Mouse (Mus musculus): Measurements from ENCODE around the gene Pigz. TPM values are rescaled to one million over a fixed set of nuclear protein-coding genes. Genes with fewer than 3 reads are reported as not detected.

Pigz gene
- total and polyA plus RNA-seq, 3 experiments, result 0.23 to 0.28 TPM; not detected in 1

DNA sequence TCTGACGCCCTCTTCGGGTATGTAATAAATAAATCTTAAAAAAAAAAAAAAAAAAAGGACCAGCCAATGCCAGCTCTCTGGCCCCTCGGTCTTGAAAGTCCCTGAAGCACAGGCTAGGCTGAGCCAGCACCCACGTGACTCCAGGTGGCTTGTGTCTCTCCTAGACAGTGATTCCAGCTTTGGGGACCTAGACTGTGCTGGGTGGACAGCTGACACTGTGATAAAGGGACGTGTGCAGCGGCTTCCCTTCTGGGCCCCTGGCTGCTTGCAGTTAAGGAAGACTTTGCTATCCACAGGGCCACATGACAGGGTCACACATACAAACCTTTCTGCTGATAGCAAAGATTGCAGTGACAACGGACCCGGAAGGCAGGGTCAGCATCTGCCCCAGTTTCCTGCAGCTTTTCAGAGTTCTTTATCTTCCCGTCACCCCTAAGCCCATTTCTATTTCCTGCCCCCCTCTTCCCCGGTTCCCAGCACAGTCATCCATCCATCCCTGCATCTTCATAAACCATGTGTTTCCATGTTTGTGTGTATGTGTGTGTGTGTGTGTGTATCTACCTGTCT, 23.3 kb upstream of the Pigz start:
- Histone ChIP-seq H3K9ac (ENCODE audit: control insufficient read depth, low read depth, low read length, poor library complexity, severe bottlenecking) (no peak overlapping the region), H3K4me1 (ENCODE audit: control insufficient read depth in 1 of 2, insufficient read depth in 2 of 2, low read length in 2 of 2) (peaks cover 0 to 5% of the 10 kb centered on the region in 2 experiments; a peak in 3 of 4 replicates), H3K79me2 (ENCODE audit: control insufficient read depth, insufficient read depth, low read length, poor library complexity) (no peaks in the 10 kb centered on the region), H3K27ac (ENCODE audit: control insufficient read depth, low read depth, low read length) (no peak overlapping the region), H3K36me3 (ENCODE audit: control insufficient read depth in 1 of 2, insufficient read depth in 2 of 2, low read length in 2 of 2) (no peaks in the 10 kb centered on the region), H3K27me3 (ENCODE audit: control insufficient read depth in 1 of 2, insufficient read depth in 2 of 2, low read length in 2 of 2) (no peaks in the 10 kb centered on the region), H3K4me3 (ENCODE audit: control insufficient read depth in 1 of 2, insufficient read depth in 1 of 2, low read depth in 2 of 2, low read length in 2 of 2) (peak overlapping the region; percentile 23 to 39; a peak in 3 of 4 replicates), H3K9me3 (replicated peaks; ENCODE audit: insufficient read depth, low read length) (no peaks in the 10 kb centered on the region)
- peak; percentile 37 for DNase-seq (ENCODE audit: low read depth, low spot score)
- TF ChIP-seq BHLHE40 (IDR thresholded peaks at IDR 0.05; ENCODE audit: borderline replicate concordance, low read depth, low read length), result no peak
- no peak; a peak in 1 of 6 replicates for TF ChIP-seq CTCF (IDR thresholded peaks at IDR 0.05 in 2 of 3, conservative IDR thresholded peaks at IDR 0.05 in 1 of 3; ENCODE audit: control insufficient read depth in 1 of 3, insufficient read depth in 1 of 3, low read depth in 2 of 3, low read length in 3 of 3, poor library complexity in 1 of 3, severe bottlenecking in 1 of 3)
- peak; percentile 85 for TF ChIP-seq ZNF384 (IDR thresholded peaks at IDR 0.05; ENCODE audit: low read depth, low read length)
- TF ChIP-seq CHD2 (IDR thresholded peaks at IDR 0.05; ENCODE audit: low read length), result no peak
- peak; percentile 61 for TF ChIP-seq USF1 (IDR thresholded peaks at IDR 0.05; ENCODE audit: low read depth, low read length)
- TF ChIP-seq SIN3A (IDR thresholded peaks at IDR 0.05; ENCODE audit: low read length), result no peak

DNA sequence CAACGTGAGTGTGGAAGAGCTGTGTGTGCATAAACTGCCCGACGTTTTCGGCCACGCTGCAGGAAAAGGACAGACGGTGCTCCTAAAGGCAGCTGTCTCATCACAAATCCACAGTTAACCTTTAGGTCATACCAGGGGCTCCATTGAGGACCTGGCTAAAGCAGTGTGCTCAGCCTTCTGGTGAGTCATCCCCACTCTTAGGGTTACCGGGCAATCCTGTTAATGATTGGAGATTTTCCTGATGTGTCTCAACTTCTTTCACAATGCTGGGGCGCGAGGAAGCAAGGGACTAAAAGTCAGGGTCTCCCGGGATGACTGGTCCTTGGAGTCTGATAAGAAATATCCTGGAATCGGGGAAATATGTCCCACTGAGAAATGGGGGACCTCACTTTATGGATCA, 15.9 kb upstream of the Pigz start:
- H3K4me1 ChIP-seq (ENCODE audit: control insufficient read depth in 1 of 2, insufficient read depth in 2 of 2, low read length in 2 of 2), result no peaks in the 10 kb centered on the region; a peak in 1 of 4 replicates
- DNase-seq (ENCODE audit: low read depth, low spot score), result no peak
- no peak for TF ChIP-seq ZNF384 (IDR thresholded peaks at IDR 0.05; ENCODE audit: low read depth, low read length)
- no peak for TF ChIP-seq USF2 (IDR thresholded peaks at IDR 0.05; ENCODE audit: borderline replicate concordance in 1 of 2, insufficient read depth in 1 of 2, low read depth in 1 of 2, low read length in 2 of 2)
- TF ChIP-seq RCOR1 (IDR thresholded peaks at IDR 0.05; ENCODE audit: low read depth, low read length), result no peak
- TF ChIP-seq MEF2A (IDR thresholded peaks at IDR 0.05; ENCODE audit: extremely low read depth, insufficient replicate concordance, low read depth, low read length, poor library complexity, severe bottlenecking), result no peak
- TF ChIP-seq NRF1 (IDR thresholded peaks at IDR 0.05; ENCODE audit: insufficient read depth, low read depth, low read length, poor library complexity, severe bottlenecking), result no peak
- TF ChIP-seq EP300 (IDR thresholded peaks at IDR 0.05; ENCODE audit: low read depth in 1 of 2, low read length in 2 of 2), result no peak
- no peak for TF ChIP-seq E2F4 (IDR thresholded peaks at IDR 0.05; ENCODE audit: borderline replicate concordance, low read depth, low read length)
- no peak for TF ChIP-seq MYC (IDR thresholded peaks at IDR 0.05; ENCODE audit: low read depth, low read length)
- TF ChIP-seq POLR2A (IDR thresholded peaks at IDR 0.05; ENCODE audit: control insufficient read depth in 1 of 2, insufficient read depth in 1 of 2, low read depth in 1 of 2, low read length in 2 of 2, poor library complexity in 1 of 2), result no peak
- TF ChIP-seq TAL1 (IDR thresholded peaks at IDR 0.05; ENCODE audit: low read length), result no peak
- TF ChIP-seq MYB (IDR thresholded peaks at IDR 0.05; ENCODE audit: low read depth, low read length), result no peak
- no peak for TF ChIP-seq JUND (IDR thresholded peaks at IDR 0.05; ENCODE audit: low read depth, low read length)
- no peak for TF ChIP-seq GATA1 (IDR thresholded peaks at IDR 0.05; ENCODE audit: low read depth, low read length)
- no peak for TF ChIP-seq MAFK (IDR thresholded peaks at IDR 0.05; ENCODE audit: borderline replicate concordance, low read depth, low read length)
- TF ChIP-seq SMC3 (IDR thresholded peaks at IDR 0.05; ENCODE audit: low read depth, low read length), result no peak
- TF ChIP-seq ETS1 (IDR thresholded peaks at IDR 0.05; ENCODE audit: low read depth, low read length), result no peak
- TF ChIP-seq HCFC1 (IDR thresholded peaks at IDR 0.05; ENCODE audit: low read depth, low read length), result no peak
- no peak for TF ChIP-seq ELF1 (IDR thresholded peaks at IDR 0.05; ENCODE audit: low read depth, low read length)
- TF ChIP-seq POLR2AphosphoS2 (IDR thresholded peaks at IDR 0.05; ENCODE audit: low read length), result no peak
- no peaks in the 10 kb centered on the region for H3K36me3 ChIP-seq (ENCODE audit: control insufficient read depth in 1 of 2, insufficient read depth in 2 of 2, low read length in 2 of 2)
- H3K4me3 ChIP-seq (ENCODE audit: control insufficient read depth in 1 of 2, insufficient read depth in 1 of 2, low read depth in 2 of 2, low read length in 2 of 2), result no peak overlapping the region
- no peaks in the 10 kb centered on the region for H3K9me3 ChIP-seq (replicated peaks; ENCODE audit: insufficient read depth, low read length)
- H3K27me3 ChIP-seq (ENCODE audit: control insufficient read depth in 1 of 2, insufficient read depth in 2 of 2, low read length in 2 of 2), result peaks cover 0 to 3% of the 10 kb centered on the region in 2 experiments; a peak in 2 of 4 replicates
- no peak overlapping the region for H3K9ac ChIP-seq (ENCODE audit: control insufficient read depth, low read depth, low read length, poor library complexity, severe bottlenecking)
- no peaks in the 10 kb centered on the region for H3K79me2 ChIP-seq (ENCODE audit: control insufficient read depth, insufficient read depth, low read length, poor library complexity)
- H3K27ac ChIP-seq (ENCODE audit: control insufficient read depth, low read depth, low read length), result no peak overlapping the region

All from MEL (cell line).